Comparison of ENCODE assay signal across 8 mouse cellular contexts in genomic region chr2:127208452-127208769, GRCm38 (mm10). TPM values are rescaled to one million over a fixed set of nuclear protein-coding genes. Genes with fewer than 3 reads are reported as not detected.
DNase-seq lines count a peak whose midpoint lies in the region; ATAC-seq and TF ChIP-seq lines count a peak whose summit lies in the region.

No protein-coding gene starts in this region.

- H3K27ac ChIP-seq in cerebellum, adult 2 months (ENCODE audit: insufficient read depth, low read length): peak overlapping the region; percentile 45
- H3K27ac ChIP-seq in spleen, adult 2 months (ENCODE audit: insufficient read depth, low read length): peak overlapping the region; percentile 80
- H3K27ac ChIP-seq in limb, embryonic 15.5 days: peak overlapping the region; percentile 83
- peak overlapping the region; percentile 75 for H3K27ac ChIP-seq in stomach, embryonic 16.5 days (ENCODE audit: low read length)

- H3K9me3 ChIP-seq in limb, embryonic 15.5 days: no peaks in the 10 kb centered on the region
- H3K9me3 ChIP-seq in stomach, embryonic 16.5 days (replicated peaks; ENCODE audit: control insufficient read depth, low read length): no peaks in the 10 kb centered on the region

- H3K9ac ChIP-seq in limb, embryonic 15.5 days: peak overlapping the region; percentile 77
- peak overlapping the region; percentile 91 for H3K9ac ChIP-seq in stomach, embryonic 16.5 days (ENCODE audit: low read length)

- H3K36me3 ChIP-seq in spleen, adult 2 months (ENCODE audit: control insufficient read depth, insufficient read depth, low read length): peaks cover 16% of the 10 kb centered on the region
- H3K36me3 ChIP-seq in limb, embryonic 15.5 days: peaks cover 41% of the 10 kb centered on the region
- peaks cover 8% of the 10 kb centered on the region for H3K36me3 ChIP-seq in stomach, embryonic 16.5 days (ENCODE audit: control insufficient read depth, insufficient read depth, low read length)

- H3K4me3 ChIP-seq in cerebellum, adult 2 months (replicated peaks; ENCODE audit: insufficient read depth, low read depth, low read length): peak overlapping the region; percentile 93
- H3K4me3 ChIP-seq in spleen, adult 2 months (ENCODE audit: extremely low read depth, insufficient read depth, insufficient read length): peak overlapping the region; percentile 91
- peak overlapping the region; percentile 92 for H3K4me3 ChIP-seq in limb, embryonic 15.5 days
- peak overlapping the region; percentile 87 for H3K4me3 ChIP-seq in stomach, embryonic 16.5 days (replicated peaks; ENCODE audit: low read length)

- DNase-seq in cerebellum, adult 2 months: no peak
- DNase-seq in cerebellum, adult 11 months: no peak
- DNase-seq in spleen, adult 2 months (ENCODE audit: low read depth in 1 of 2, low spot score in 2 of 2): no peak
- DNase-seq in spleen, adult 18-20 months: no peak
- DNase-seq in kidney, postnatal 10 days: no peak

- TF ChIP-seq CTCF in cerebellum, adult 2 months (IDR thresholded peaks at IDR 0.05; ENCODE audit: borderline replicate concordance, insufficient read depth, low read depth, low read length): no peak
- TF ChIP-seq CTCF in spleen, adult 2 months (IDR thresholded peaks at IDR 0.05; ENCODE audit: extremely low read depth, insufficient read depth, insufficient read length, insufficient replicate concordance): no peak

- no peak for ATAC-seq in limb, embryonic 15.5 days (ENCODE audit: insufficient number of reproducible peaks, low FRiP score, low TSS enrichment, low read depth)
- no peak for ATAC-seq in stomach, embryonic 16.5 days (ENCODE audit: insufficient read depth, low FRiP score)
- no peak for ATAC-seq in megakaryocyte-erythroid progenitor cell, adult 5-6 weeks (replicated peaks; ENCODE audit: low FRiP score, low TSS enrichment, poor library complexity, severe bottlenecking)

- no peak for TF ChIP-seq POLR2A in cerebellum, adult 2 months (IDR thresholded peaks at IDR 0.05; ENCODE audit: borderline replicate concordance, insufficient read depth, low read length)
- no peak for TF ChIP-seq POLR2A in spleen, adult 2 months (IDR thresholded peaks at IDR 0.05; ENCODE audit: low read depth, low read length)

- peak overlapping the region; percentile 73 for H3K4me2 ChIP-seq in limb, embryonic 15.5 days
- peak overlapping the region; percentile 84 for H3K4me2 ChIP-seq in stomach, embryonic 16.5 days (ENCODE audit: low read depth, low read length)

- H3K27me3 ChIP-seq in cerebellum, adult 2 months (ENCODE audit: control insufficient read depth, insufficient read depth, low read length): no peaks in the 10 kb centered on the region
- H3K27me3 ChIP-seq in spleen, adult 2 months (ENCODE audit: control insufficient read depth, insufficient read depth, low read length): no peaks in the 10 kb centered on the region
- H3K27me3 ChIP-seq in limb, embryonic 15.5 days: no peaks in the 10 kb centered on the region
- no peaks in the 10 kb centered on the region for H3K27me3 ChIP-seq in stomach, embryonic 16.5 days (ENCODE audit: control insufficient read depth, insufficient read depth, low read length)

- no peaks in the 10 kb centered on the region for H3K4me1 ChIP-seq in cerebellum, adult 2 months (ENCODE audit: control insufficient read depth, insufficient read depth, low read length)
- peaks cover 3% of the 10 kb centered on the region for H3K4me1 ChIP-seq in spleen, adult 2 months (ENCODE audit: control insufficient read depth, insufficient read depth, insufficient read length)
- H3K4me1 ChIP-seq in limb, embryonic 15.5 days: peaks cover 8% of the 10 kb centered on the region
- peaks cover 7% of the 10 kb centered on the region for H3K4me1 ChIP-seq in stomach, embryonic 16.5 days (ENCODE audit: control insufficient read depth, insufficient read depth, low read length)

- under 1% methylated on average over 17 of the region's 17 CpGs for WGBS in cerebellum, adult 2 months
- 0% methylated on average over 17 of the region's 17 CpGs for WGBS in spleen, adult 2 months
- WGBS in limb, embryonic 15.5 days: 0% methylated on average over 17 of the region's 17 CpGs
- WGBS in stomach, embryonic 16.5 days: 0% methylated on average over 17 of the region's 17 CpGs

RNA-seq across cellular contexts. Expression of gene Snrnp200, which starts 0.2 kb away (rescaled TPM):
- polyA plus RNA-seq in cerebellum, adult 2 months (2012; rRNA removed): 74.8 and 84.8 TPM in 2 replicates
- 39.6 and 42.0 TPM in 2 replicates for polyA plus RNA-seq in spleen, adult 2 months (2012; rRNA removed)
- 42.0 and 46.8 TPM in 2 replicates for polyA plus RNA-seq in limb, embryonic 15.5 days (2015; fragmentation: Nextera tagmentation; extraction: Ambion mirVana)
- polyA plus RNA-seq in stomach, embryonic 16.5 days (2015; fragmentation: Nextera tagmentation; extraction: Ambion mirVana): 48.1 and 50.8 TPM in 2 replicates
- total RNA-seq in megakaryocyte-erythroid progenitor cell, adult 5-6 weeks (2014; fragmentation: Nextera tagmentation): 99.4 and 122 TPM in 2 replicates
- total RNA-seq in megakaryocyte-erythroid progenitor cell, adult 5-6 weeks (2017): 202 and 255 TPM in 2 replicates

RNA-seq across cellular contexts. Expression of gene 1810024B03Rik, which starts 0.3 kb away (rescaled TPM):
- 1.00 and 1.1 TPM in 2 replicates for polyA plus RNA-seq in cerebellum, adult 2 months (2012; rRNA removed)
- 0.60 and 0.76 TPM in 2 replicates for polyA plus RNA-seq in spleen, adult 2 months (2012; rRNA removed)
- polyA plus RNA-seq in limb, embryonic 15.5 days (2015; fragmentation: Nextera tagmentation; extraction: Ambion mirVana): 1.2 and 1.3 TPM in 2 replicates
- 1.8 and 2.3 TPM in 2 replicates for polyA plus RNA-seq in stomach, embryonic 16.5 days (2015; fragmentation: Nextera tagmentation; extraction: Ambion mirVana)
- total RNA-seq in megakaryocyte-erythroid progenitor cell, adult 5-6 weeks (2014; fragmentation: Nextera tagmentation): 2.8 and 6.5 TPM in 2 replicates
- 1.6 and 2.6 TPM in 2 replicates for total RNA-seq in megakaryocyte-erythroid progenitor cell, adult 5-6 weeks (2017)

RNA-seq across cellular contexts. Expression of gene Ciao1, which starts 39.2 kb away (rescaled TPM):
- polyA plus RNA-seq in cerebellum, adult 2 months (2012; rRNA removed): 105 and 110 TPM in 2 replicates
- 43.6 and 43.8 TPM in 2 replicates for polyA plus RNA-seq in spleen, adult 2 months (2012; rRNA removed)
- 64.0 and 68.0 TPM in 2 replicates for polyA plus RNA-seq in limb, embryonic 15.5 days (2015; fragmentation: Nextera tagmentation; extraction: Ambion mirVana)
- polyA plus RNA-seq in stomach, embryonic 16.5 days (2015; fragmentation: Nextera tagmentation; extraction: Ambion mirVana): 58.3 and 58.7 TPM in 2 replicates
- total RNA-seq in megakaryocyte-erythroid progenitor cell, adult 5-6 weeks (2014; fragmentation: Nextera tagmentation): 39.4 and 40.1 TPM in 2 replicates
- 19.0 and 45.1 TPM in 2 replicates for total RNA-seq in megakaryocyte-erythroid progenitor cell, adult 5-6 weeks (2017)

RNA-seq across cellular contexts. Expression of gene Tmem127, which starts 39.3 kb away (rescaled TPM):
- polyA plus RNA-seq in cerebellum, adult 2 months (2012; rRNA removed): 77.9 and 80.3 TPM in 2 replicates
- 59.9 and 88.7 TPM in 2 replicates for polyA plus RNA-seq in spleen, adult 2 months (2012; rRNA removed)
- polyA plus RNA-seq in limb, embryonic 15.5 days (2015; fragmentation: Nextera tagmentation; extraction: Ambion mirVana): 32.8 and 34.5 TPM in 2 replicates
- 24.5 and 25.0 TPM in 2 replicates for polyA plus RNA-seq in stomach, embryonic 16.5 days (2015; fragmentation: Nextera tagmentation; extraction: Ambion mirVana)
- 17.5 and 26.0 TPM in 2 replicates for total RNA-seq in megakaryocyte-erythroid progenitor cell, adult 5-6 weeks (2014; fragmentation: Nextera tagmentation)
- total RNA-seq in megakaryocyte-erythroid progenitor cell, adult 5-6 weeks (2017): 38.7 and 39.5 TPM in 2 replicates
